Mouse (Mus musculus) adrenal gland, adult (tissue): ENCODE measurements around the gene Exog.

Source experiments
- DNase-seq, 2 experiments: peaks; one replicate each; pipeline ENCODE4 v3.0.0; 2022 to 2023; ENCODE audit warnings: low spot score in 1 of 2; ENCODE audit not compliant: inconsistent age in 2 of 2

Exog gene

DNA sequence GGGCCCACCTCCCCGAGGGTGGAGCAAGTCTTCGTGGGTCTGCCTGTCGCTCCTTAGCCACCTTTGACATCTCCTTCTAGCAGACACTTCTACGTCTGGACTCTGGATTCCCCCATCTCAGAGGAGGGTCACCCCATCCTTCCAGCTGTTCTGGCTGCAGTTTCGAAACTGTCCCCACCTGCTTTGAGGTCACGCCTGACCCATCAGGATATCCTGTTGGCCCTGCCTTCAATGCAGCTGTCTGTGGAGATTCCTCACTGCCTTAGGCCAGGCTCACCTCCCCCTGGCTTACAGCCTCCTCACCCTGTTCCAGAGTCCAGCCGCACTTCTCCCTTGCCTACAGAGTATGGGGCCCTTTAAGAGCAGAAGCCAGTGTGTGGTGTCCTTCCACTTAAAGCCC is 54.1 kb downstream of the Exog start:
- DNase-seq = no peak

DNA sequence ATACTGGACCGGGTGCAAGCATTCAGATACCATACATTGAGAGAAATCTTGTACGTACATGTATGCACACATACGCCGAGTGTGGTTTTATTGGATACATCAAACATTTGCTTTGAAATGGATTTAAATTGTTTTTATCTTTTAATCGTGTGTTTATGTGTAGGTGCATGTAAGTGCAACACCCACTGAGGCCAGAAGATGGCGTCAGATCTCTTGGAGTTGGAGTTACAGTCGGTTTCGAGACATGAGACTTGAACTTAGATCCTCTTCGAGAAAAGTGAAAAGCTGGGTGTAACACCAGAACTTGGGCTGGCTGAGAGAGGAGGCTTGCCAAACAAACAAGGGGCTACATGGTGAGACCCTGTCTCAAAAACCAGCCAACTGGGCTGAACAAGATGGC is 58.9 kb downstream of the Exog start:
- no peak for DNase-seq

- no peak for DNase-seq
Observed at GRCm38 (mm10) chr9:119504981-119505658, 60.4 kb downstream of the Exog start.

DNA sequence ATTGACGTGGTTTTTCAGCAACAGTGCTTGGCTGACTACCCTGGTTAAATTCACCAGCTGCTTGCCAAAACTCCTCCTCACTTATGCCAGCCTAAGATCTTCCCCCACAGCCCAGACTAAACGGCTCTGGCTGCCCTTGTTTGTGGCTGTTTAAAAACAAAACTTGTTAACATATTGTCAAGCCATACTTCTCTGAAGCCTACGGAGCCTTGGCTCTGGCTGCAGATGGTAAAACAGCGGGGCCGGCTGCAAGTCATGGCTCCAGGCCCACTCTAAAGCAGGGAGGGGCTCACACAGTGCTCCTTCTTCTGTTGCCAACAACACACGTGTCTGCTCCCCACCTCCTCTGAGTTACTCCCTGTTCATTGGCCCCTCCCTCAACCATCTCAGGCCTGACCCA is 66.2 kb downstream of the Exog start:
- DNase-seq = no peak

GRCm38 (mm10) chr9:119512993-119513392 is 68.2 kb downstream of the Exog start:
- DNase-seq = no peak

DNA sequence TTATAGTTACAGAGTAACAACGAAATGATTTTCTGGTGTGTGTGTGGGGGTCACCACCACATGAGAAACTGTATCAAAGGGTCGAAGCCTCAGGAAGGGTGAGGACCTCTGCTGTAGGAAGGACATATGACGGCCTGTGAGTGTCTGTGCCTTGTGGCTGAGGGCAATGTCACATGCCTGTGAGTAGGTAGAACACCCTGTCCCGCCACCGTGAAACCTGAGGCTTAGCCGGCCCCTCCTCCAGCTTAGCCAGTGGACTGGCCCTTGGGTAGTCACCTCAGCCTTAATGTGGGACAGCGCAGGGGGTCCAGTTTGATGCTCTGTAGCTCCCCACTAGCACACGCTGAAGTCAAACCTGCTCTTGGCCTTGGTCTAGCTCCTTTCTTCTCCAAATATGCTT is 69.1 kb downstream of the Exog start:
- DNase-seq = no peak

DNA sequence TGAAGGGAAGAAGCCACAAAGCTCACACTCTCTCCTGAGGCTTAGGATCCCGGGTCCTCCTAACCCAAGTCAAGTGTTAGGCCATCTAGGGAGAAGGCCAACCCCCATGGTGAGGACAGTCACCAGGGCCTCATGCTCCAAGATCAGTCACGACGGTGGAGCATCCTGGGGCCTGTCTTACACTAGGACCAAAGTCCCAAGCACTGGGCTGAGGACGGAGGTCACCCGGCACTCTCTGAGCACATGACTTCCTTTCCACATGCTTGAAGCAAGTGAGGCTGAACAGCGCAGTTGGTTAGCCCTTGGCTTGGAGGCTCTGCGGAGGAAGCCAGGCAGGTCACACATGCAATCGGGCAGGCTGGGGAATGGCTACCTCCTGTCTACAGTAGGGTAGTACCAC is 70.2 kb downstream of the Exog start:
- DNase-seq = no peak
